Mouse (Mus musculus) kidney, postnatal 14 days (tissue): ENCODE measurements around the gene Gm6793.

Source experiments
- DNase-seq: peaks from one replicate; pipeline ENCODE4 v3.0.0; 2022; ENCODE audit warnings: mixed read lengths

The Gm6793 gene

DNA sequence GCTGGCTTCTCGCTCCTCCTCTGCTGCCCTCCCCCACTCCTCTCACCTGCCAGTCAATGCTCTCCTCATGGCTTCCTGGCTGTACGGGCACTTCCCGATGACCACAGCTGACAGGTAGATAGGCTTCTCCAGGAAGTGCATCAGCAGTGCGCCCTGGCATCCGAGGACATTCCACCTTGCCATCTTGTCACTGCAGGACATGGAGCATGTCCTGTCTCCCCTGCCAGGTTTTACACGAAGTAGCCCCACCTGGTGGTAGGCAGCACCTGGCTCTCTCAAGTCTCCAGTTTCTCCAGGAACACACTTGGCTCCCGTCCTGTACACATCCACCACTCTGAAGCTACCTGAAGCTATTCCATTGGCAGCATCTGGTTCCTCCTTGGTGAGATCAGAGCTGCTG, 32.7 kb downstream of the Gm6793 start:
- DNase-seq: no peak

DNA sequence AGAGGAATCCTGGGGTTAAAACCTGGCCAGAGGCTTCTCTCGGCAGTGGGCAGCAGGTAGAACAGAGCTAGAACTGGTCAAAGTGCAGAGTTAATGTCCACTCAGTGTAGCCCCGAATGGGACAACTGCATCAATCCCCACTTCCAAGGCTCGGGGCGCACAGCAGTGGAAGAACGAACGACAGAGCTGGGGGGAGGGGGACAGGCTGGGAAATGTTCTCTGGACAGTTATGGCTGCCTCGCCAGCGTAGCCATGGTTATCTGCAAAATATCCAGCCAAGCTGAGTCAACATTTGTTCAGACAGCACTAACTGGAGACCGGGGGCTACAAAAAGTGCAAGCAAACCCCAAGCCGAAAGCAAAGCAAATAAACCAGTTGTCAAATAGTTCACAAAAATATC, 36.7 kb downstream of the Gm6793 start:
- peak; percentile 36 for DNase-seq

DNA sequence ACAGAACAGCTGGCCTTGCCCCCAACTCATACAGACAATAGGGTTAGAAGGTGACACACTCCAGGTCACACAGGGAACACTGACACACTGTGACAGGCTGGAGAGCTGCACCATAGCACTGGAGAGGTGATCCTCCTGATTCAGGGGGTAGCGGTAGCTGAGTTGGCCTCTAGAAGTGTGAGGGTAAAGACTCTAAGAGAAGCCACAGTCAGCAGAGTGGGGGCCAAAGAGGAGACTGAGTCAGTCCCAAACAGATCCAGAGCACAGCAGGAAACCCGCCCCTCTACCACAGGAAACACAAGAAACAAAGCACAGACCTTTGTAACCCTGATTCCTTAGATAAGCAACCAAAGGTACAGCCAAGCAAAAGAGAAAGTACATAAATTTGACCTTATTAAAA, 38.5 kb downstream of the Gm6793 start:
- DNase-seq: no peak

DNA sequence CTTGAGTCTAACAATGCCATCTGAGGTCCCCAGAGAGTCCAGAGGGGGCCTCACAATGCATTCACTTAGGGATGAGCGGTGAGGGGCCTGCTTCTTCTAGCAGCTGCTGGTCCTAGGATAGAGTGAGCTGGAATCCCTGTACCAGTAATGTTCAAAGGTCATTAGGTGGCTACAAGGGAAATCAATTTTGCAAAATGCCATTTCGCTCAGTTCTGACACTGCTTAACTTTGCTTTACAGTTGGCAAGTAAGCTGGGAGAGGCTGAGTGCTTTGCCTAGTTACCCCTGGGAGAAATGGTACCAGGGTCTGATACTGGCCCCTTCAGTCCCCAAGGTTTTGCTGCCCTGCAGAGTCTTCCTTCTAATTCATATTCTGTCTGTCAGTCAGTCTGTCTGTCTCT, 39.1 kb downstream of the Gm6793 start:
- DNase-seq: no peak

DNA sequence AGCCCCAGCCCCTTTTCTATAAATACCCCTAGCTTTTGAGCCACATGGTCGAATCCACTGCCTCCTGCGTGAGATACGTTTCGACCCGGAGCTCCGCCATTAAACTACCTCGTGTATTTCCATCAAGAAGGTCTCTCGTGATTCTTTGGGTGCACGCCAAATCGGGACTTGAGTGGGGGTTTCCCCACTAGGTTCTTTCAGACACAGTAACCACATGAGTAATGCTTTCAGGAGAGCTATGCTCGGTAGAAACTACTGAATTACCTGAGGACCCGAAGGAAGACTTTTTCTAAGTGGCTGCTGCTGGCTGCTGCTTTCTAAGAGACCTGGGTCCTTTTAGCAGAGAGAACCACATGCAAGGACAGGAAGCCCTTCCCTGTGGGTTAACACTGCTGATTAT, 40.7 kb downstream of the Gm6793 start:
- DNase-seq: no peak

DNA sequence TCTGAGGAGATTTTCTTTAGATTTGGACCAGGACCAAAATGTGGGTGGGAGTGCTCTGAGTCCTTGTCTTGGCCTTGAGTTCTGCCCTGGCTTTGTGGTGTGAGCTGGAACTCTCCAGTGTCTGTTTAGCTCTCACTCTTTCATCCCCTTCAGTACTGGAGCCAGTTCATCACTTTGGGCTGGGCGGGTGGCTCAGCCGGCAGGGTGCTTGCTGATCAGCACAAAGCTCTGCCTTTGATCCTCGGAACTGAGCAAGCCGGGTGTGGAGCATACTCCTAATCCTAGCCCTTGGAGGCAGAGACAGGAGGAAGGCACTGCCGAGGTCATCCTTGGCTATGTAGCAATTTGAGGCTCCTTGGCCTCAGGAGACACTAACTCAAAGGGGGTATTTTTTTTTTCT, 45.8 kb downstream of the Gm6793 start:
- no peak for DNase-seq

DNA sequence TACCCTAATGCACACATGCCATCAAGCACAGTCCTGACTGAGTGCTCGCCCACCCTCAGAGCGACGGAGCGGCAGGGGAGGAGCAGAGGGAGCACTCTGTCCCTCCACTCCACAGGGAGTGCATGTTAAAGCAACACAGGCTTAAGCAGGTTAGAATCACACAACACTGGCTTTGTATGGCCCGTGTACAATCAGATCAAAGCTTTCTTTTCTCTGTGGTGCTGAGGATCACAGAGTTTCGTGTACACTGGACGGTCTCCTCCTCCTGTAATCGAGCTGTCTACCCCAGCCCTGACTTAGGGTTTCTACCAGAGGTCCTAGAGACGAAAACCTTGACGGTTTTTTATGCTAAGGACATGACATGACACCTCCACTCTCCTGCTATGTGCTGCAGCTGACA, 46.3 kb downstream of the Gm6793 start:
- DNase-seq: no peak

DNA sequence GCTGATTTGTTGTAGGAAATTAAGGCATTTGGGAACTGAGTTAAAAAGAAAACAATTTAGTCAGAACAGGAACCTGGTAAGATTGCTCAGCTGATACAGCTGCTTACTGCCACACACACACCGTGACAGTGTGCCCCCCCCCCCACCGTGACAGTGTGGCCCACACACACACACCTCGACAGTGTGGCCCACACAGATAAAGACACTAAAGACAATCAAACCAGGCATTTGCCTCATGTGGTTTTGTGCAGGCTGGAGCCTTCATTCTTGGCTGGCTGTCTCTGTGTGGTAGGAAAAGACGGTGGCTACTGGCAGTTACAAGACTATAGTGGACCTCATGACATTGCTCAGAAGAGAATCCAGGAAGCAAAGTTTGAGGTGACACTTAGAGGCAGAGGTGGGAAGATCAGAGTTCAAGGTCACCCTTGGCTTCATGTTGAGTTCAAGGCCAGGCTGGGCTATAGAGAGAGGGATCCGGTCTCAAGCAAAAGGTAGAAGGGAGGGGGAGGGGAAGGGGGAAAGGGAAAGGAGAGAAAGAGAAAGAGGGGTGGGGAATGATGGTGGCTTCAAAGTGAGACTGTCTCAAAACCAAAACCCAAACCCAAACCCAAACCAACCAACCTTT, 47.5 kb downstream of the Gm6793 start:
- no peak for DNase-seq

DNA sequence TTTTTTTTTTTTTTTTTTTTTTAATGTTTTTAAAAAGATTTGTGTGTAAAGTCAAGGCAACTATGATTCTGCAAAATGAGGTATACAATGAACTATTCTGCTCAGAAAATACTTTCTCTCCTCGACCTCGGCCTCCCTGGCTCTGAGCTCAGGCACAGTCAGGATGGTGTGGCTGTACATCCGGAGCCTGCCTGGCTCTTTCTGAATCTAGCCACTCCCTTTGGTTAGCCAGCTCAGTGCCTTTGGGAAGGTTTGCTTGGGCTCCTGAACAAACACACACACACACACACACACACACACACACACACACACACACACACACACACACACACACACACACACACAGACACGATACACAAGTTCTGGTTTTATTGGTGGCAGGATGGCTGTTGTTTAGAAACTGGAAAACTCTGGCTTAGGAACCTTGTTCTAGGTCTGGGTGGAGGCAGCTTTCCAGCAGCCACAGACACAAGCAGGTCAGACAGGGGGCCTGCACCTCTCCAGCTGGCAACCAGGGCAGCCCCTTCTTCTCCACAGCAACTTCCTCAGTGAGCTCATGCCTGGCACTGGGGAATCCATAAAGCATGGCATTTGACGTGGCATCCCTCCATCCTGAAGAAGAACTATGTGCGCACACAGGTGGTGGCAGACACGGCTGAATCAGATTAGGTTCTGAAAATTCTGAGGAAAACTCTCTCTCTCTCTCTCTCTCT, 49.8 kb downstream of the Gm6793 start:
- no peak for DNase-seq

DNA sequence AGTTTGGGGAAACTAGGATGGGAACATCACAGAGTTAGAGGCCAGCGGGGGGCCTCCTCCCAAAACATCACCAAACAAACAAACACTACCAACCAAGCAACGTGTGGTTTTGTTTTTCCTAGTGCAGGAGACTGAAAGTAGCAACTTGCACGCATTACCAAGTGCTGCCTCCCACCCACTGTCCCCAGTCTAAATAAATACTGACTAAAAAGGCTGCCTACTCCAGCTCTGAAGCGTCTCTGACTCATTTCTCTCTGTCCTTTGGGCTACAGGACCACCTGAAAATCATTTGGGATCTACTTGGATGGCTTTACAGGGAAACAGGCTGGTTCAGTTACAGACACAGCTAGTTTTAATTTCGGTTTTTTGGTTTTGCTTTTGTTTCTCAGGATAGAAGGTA, 50.5 kb downstream of the Gm6793 start:
- no peak for DNase-seq

DNA sequence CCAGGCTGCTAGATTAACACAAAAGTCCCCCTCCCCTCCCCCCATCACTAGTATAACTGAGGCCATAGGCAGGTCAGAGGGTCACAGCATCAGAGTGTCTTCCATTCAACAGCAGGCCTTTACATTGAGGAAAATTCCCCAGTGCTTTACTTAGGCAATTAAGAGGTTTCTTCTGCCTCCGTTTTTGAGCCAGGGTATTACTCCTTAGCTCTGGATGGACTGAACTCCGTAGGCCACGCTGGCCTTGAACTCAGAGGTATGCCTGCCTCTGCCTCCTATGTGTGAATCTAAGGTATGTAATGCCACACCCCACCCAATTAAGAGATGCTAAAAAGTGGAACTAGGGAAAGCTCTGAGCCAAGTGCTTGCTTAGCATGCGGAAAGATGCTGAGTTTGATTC, 51.3 kb downstream of the Gm6793 start:
- DNase-seq: no peak
